Mouse (Mus musculus): ENCODE results near the gene Prps1. TPM values are rescaled to one million over a fixed set of nuclear protein-coding genes. Genes with fewer than 3 reads are reported as not detected.

Gene Prps1
- total and polyA plus RNA-seq, 2 experiments from 2014 or later: 24.1 to 28.9 TPM

GRCm38 (mm10) chrX:140509817-140510216 lies 53.4 kb downstream of the Prps1 start:
- Histone ChIP-seq H3K4me1 (ENCODE audit: control insufficient read depth, insufficient read depth) (no peaks in the 10 kb centered on the region), H3K27me3 (ENCODE audit: control insufficient read depth, insufficient read depth, low read length) (no peaks in the 10 kb centered on the region), H3K9me3 (replicated peaks; ENCODE audit: control insufficient read depth, low read length) (no peaks in the 10 kb centered on the region), H3K4me3 (ENCODE audit: low read depth, low read length) (no peak overlapping the region), H3K4me2 (ENCODE audit: low read depth, low read length) (no peak overlapping the region), H3K9ac (replicated peaks; ENCODE audit: low read depth, low read length) (no peak overlapping the region), H3K27ac (ENCODE audit: low read depth) (no peak overlapping the region), H3K36me3 (replicated peaks; ENCODE audit: control insufficient read depth, insufficient read depth, low read length) (no peaks in the 10 kb centered on the region)
- ATAC-seq (ENCODE audit: insufficient read depth, low read depth): no peak
- no peak for DNase-seq (ENCODE audit: low spot score)
- 63% methylated on average over 6 of the region's 6 CpGs for WGBS
- no peak for TF ChIP-seq CTCF (IDR thresholded peaks at IDR 0.05; ENCODE audit: low read depth)
- TF ChIP-seq EP300 (IDR thresholded peaks at IDR 0.05; ENCODE audit: low read depth): no peak

GRCm38 (mm10) chrX:140510696-140511429 lies 54.5 kb downstream of the Prps1 start:
- no peak for TF ChIP-seq CTCF (IDR thresholded peaks at IDR 0.05; ENCODE audit: low read depth)
- TF ChIP-seq EP300 (IDR thresholded peaks at IDR 0.05; ENCODE audit: low read depth): no peak
- peak overlapping the region; percentile 38; the same call in 1 of the 2 replicates for H3K27ac ChIP-seq (ENCODE audit: low read depth)
- H3K4me1 ChIP-seq (ENCODE audit: control insufficient read depth, insufficient read depth): no peaks in the 10 kb centered on the region
- H3K4me2 ChIP-seq (ENCODE audit: low read depth, low read length): no peak overlapping the region
- H3K27me3 ChIP-seq (ENCODE audit: control insufficient read depth, insufficient read depth, low read length): no peaks in the 10 kb centered on the region
- H3K4me3 ChIP-seq (ENCODE audit: low read depth, low read length): no peak overlapping the region
- DNase-seq (ENCODE audit: low spot score) (peak; percentile 63), ATAC-seq (ENCODE audit: insufficient read depth, low read depth) (peak; percentile 85)
- H3K9me3 ChIP-seq (replicated peaks; ENCODE audit: control insufficient read depth, low read length): no peaks in the 10 kb centered on the region
- WGBS: 36% methylated on average over 24 of the region's 24 CpGs
- H3K9ac ChIP-seq (replicated peaks; ENCODE audit: low read depth, low read length): no peak overlapping the region
- H3K36me3 ChIP-seq (replicated peaks; ENCODE audit: control insufficient read depth, insufficient read depth, low read length): no peaks in the 10 kb centered on the region

DNA sequence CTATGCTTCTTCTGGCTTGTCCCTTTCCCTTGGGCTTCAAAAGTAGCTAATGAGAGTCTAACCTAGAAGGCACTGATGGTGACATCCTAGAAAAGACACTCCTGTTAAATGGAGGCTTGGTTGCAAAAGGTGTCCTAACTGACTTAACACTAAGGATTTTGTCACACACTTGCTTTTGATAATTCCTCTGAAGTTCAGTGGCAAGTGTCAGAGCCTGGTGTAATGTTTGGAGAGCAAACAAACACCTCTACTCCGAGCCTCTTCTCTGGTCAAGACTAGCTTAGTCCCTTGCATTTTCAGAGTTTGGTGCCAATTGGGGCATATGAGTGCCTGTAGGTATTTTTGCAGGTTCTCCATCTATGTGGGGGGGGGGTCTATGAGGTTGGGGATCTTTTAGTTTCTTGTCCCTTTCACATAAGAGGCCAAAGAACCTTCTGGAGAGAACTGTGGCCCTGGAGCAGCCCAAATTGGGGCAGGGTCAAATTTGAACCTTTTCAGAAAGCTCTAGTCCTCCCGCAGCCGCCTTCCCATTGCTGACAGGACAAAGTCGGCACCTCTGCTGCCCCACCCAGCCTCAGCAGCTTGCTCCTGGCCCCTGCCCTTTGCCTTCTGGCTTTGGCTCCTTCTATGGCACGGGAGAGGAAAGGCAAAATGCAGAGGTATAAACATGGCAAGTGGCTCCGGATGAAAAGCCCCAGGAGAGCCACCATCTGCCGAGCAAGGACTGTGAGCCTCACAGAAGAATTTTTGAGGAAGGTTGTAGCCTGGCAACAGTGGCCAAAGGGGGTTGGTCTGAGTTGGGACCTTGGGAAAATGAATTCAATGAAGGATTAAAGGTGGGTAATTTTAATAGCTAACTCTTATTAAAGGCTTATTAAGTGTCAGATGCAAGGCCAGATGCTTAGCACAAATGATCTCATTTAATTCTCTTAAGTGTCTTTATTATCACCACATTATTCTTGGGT lies 55.6 kb downstream of the Prps1 start:
- no peaks in the 10 kb centered on the region for H3K4me1 ChIP-seq (ENCODE audit: control insufficient read depth, insufficient read depth)
- TF ChIP-seq EP300 (IDR thresholded peaks at IDR 0.05; ENCODE audit: low read depth): no peak
- no peak for TF ChIP-seq CTCF (IDR thresholded peaks at IDR 0.05; ENCODE audit: low read depth)
- no peaks in the 10 kb centered on the region for H3K36me3 ChIP-seq (replicated peaks; ENCODE audit: control insufficient read depth, insufficient read depth, low read length)
- WGBS: 67% methylated on average over 6 of the region's 7 CpGs
- H3K9ac ChIP-seq (replicated peaks; ENCODE audit: low read depth, low read length): no peak overlapping the region
- no peak overlapping the region for H3K4me2 ChIP-seq (ENCODE audit: low read depth, low read length)
- H3K9me3 ChIP-seq (replicated peaks; ENCODE audit: control insufficient read depth, low read length): no peaks in the 10 kb centered on the region
- H3K27ac ChIP-seq (ENCODE audit: low read depth): no peak overlapping the region
- ATAC-seq (ENCODE audit: insufficient read depth, low read depth) (no peak), DNase-seq (ENCODE audit: low spot score) (no peak)
- H3K4me3 ChIP-seq (ENCODE audit: low read depth, low read length): no peak overlapping the region
- no peaks in the 10 kb centered on the region for H3K27me3 ChIP-seq (ENCODE audit: control insufficient read depth, insufficient read depth, low read length)

- no peaks in the 10 kb centered on the region for H3K36me3 ChIP-seq (replicated peaks; ENCODE audit: control insufficient read depth, insufficient read depth, low read length)
- WGBS: 72% methylated on average over 2 of the region's 2 CpGs
- H3K9me3 ChIP-seq (replicated peaks; ENCODE audit: control insufficient read depth, low read length): no peaks in the 10 kb centered on the region
- no peak overlapping the region for H3K27ac ChIP-seq (ENCODE audit: low read depth)
- H3K27me3 ChIP-seq (ENCODE audit: control insufficient read depth, insufficient read depth, low read length): no peaks in the 10 kb centered on the region
- peak; percentile 30; the same call in 1 of the 2 replicates for ATAC-seq (ENCODE audit: insufficient read depth, low read depth)
- H3K4me2 ChIP-seq (ENCODE audit: low read depth, low read length): no peak overlapping the region
- no peak overlapping the region for H3K9ac ChIP-seq (replicated peaks; ENCODE audit: low read depth, low read length)
- no peaks in the 10 kb centered on the region for H3K4me1 ChIP-seq (ENCODE audit: control insufficient read depth, insufficient read depth)
- TF ChIP-seq EP300 (IDR thresholded peaks at IDR 0.05; ENCODE audit: low read depth) (0 out of 2 replicates have a peak, but pooled peaks have one; percentile 29), CTCF (IDR thresholded peaks at IDR 0.05; ENCODE audit: low read depth) (no peak)
- no peak for DNase-seq (ENCODE audit: low spot score)
- H3K4me3 ChIP-seq (ENCODE audit: low read depth, low read length): no peak overlapping the region
Measured at GRCm38 (mm10) chrX:140513379-140513778, 57.0 kb downstream of the Prps1 start.

DNA sequence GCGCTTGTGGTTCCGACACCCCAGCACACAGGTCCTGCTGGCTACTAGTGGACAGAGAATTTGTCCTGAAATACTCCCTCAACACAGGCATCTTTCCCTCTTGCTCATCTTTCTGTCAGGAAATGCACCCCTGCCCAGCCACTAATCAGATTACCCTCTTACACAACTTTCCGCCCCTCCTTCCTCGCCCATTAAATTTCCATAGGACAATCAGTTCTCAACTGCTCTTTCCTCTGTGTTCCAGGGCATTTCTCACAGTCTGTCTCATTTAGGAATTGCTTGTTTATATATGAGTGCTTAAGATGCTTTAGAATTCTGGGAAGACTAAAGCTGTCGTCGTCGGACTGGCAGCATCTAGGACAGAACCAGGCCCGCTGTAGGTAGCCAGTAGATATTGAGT lies 61.9 kb downstream of the Prps1 start:
- Histone ChIP-seq H3K36me3 (replicated peaks; ENCODE audit: control insufficient read depth, insufficient read depth, low read length) (no peaks in the 10 kb centered on the region), H3K4me1 (ENCODE audit: control insufficient read depth, insufficient read depth) (no peaks in the 10 kb centered on the region; the same call in 1 of the 2 replicates), H3K9ac (replicated peaks; ENCODE audit: low read depth, low read length) (no peak overlapping the region), H3K4me2 (ENCODE audit: low read depth, low read length) (no peak overlapping the region), H3K9me3 (replicated peaks; ENCODE audit: control insufficient read depth, low read length) (no peaks in the 10 kb centered on the region), H3K27me3 (ENCODE audit: control insufficient read depth, insufficient read depth, low read length) (no peaks in the 10 kb centered on the region), H3K4me3 (ENCODE audit: low read depth, low read length) (no peak overlapping the region), H3K27ac (ENCODE audit: low read depth) (no peak overlapping the region)
- no peak for DNase-seq (ENCODE audit: low spot score)
- no peak for ATAC-seq (ENCODE audit: insufficient read depth, low read depth)
- 89% methylated on average over 8 of the region's 8 CpGs for whole genome bisulfite sequencing
- TF ChIP-seq CTCF (IDR thresholded peaks at IDR 0.05; ENCODE audit: low read depth) (no peak), EP300 (IDR thresholded peaks at IDR 0.05; ENCODE audit: low read depth) (no peak)
